Mouse (Mus musculus) layer of hippocampus, postnatal 25 days (tissue): Measurements from ENCODE around the gene Prrc2c. TPM values are rescaled to one million over a fixed set of nuclear protein-coding genes. Genes with fewer than 3 reads are reported as not detected.
"Not testable (repeated sequence)": the region's sequence is repeated elsewhere in the genome, so short reads cannot be mapped to it uniquely, and the experiment has no call there.

Source experiments
- DNase-seq, 2 experiments: peaks; one replicate each; pipeline ENCODE4 v3.0.0; 2022; ENCODE audit warnings: mixed read lengths in 2 of 2, low spot score in 1 of 2; ENCODE audit errors: extremely low spot score in 1 of 2
- total RNA-seq, 2 experiments: library from RNA; stranded (reverse); gene quantifications; 2 replicates each; pipeline ENCODE4 v1.2.3; 2021

Prrc2c gene
- 100 to 1,000 TPM; 159 to 199 TPM for total RNA-seq

- peak; percentile 99 for DNase-seq
These were observed at the start of gene Prrc2c for GRCm38 (mm10) chr1:162740401-162740835. Prrc2c (minus strand) TSS chr1:162740556.

- no peak for DNase-seq
These were observed 44.9 kb upstream of the Prrc2c start for GRCm38 (mm10) chr1:162785222-162785621.

- DNase-seq: no peak
These were observed 43.4 kb upstream of the Prrc2c start for GRCm38 (mm10) chr1:162783669-162784248.

- not testable (repeated sequence) for DNase-seq
These were observed 40.7 kb upstream of the Prrc2c start for GRCm38 (mm10) chr1:162781035-162781434.

- no peak for DNase-seq
These were observed 37.7 kb upstream of the Prrc2c start for GRCm38 (mm10) chr1:162777943-162778538.

DNA sequence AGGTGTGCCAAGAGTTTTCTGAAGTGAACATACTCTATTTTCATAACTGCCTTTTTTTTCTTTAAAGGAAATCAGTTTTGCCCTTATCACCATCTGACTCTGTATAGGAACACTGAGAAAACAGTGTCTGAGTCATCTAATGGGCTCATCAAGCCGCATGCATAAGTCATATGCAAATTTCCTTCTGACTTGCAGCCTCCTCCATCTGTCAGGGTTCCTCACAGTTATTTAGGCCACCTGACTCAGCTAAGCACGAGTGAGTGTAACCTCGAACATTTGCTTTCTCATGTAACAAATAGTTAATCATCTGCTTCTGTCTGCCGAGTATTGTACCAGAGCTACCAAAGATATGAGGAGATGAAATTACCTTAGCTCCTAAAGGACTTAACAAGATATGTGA, 33.3 kb upstream of the Prrc2c start:
- no peak for DNase-seq

DNA sequence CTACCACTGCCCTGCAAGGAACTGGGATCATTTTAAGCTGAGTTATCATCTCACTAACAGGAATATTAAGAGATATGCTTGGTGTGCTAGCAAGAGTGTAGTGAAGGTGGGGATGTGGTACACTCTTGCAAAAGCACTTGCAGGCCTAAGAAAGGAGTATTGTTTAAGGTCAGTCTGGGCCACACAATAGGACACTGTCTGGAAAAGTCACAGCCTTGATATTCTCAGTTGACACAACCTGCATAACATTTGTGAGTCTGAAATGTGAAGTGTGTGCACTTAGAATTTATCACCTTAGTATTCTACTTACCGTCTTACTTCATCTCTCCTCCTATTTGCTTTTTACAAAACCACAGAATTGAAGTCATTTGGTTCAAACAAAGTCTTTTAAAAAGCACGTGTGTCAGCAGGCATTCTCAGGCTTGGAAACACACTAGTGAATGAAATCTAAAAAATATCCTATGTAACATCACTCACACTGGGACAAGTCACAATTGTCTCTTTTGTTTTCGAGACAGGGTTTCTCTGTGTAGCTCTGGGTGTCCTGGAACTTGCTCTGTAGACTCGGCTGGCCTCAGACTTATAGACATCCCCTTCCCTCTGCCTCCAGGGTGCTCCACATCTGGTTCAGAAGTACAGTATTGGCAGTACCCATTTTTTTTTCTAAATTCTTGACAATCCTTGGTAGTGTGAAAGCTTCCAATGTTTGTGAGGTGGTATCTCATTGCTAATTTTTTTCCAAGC, 31.4 kb upstream of the Prrc2c start:
- no peak for DNase-seq

DNA sequence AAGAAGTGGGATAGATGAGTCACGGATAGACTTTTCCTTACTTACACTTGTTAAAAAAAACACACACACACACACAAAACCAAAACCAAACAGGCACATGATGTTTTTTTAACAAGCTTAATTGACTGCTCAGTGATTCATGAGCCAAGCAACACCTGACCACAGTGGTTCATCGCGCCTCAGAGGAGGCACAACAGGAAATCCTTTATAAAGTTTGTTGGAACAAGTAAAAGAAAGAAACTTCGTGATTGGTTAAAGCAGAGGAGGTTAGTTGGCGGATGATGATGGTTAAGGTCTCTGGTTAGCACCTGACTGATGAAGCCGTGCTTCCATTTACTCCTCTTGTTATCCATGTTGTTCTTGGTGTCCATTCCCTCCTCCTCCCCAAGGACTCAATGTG, 11.7 kb upstream of the Prrc2c start:
- DNase-seq: no peak

- no peak for DNase-seq
These were observed 9.3 kb upstream of the Prrc2c start for GRCm38 (mm10) chr1:162749607-162750006.

- DNase-seq: no peak
These were observed 8.4 kb upstream of the Prrc2c start for GRCm38 (mm10) chr1:162748761-162749160.

DNA sequence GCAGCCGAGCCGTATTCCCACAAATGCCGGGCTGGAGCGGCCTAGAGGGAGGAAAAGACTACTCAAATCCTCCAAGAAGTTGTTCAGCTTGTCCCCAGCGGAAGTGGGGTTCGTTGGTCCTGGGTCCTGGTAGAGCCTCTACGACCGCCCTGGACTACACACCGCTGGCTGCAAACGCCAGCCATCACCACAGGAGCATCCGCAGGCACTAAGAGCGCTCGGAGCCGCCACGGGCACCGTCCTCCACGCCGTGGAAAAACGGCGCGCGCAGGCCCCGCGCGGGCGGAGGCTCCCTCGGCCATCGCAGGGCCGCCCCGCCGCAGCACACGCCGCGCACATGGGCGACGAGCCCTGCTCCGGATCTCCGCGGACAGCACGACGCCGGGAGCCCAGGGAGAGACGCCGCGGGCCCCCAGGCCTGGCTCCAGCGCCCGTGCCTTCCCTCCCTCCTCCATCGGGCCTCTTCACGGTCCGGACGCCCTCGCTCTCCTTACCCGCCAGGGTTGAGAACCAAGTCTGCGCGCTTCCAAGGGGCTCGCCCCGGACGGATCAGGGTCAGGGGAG, 443 bp downstream of the Prrc2c start:
- DNase-seq: no peak

GRCm38 (mm10) chr1:162739406-162739805, 950 bp downstream of the Prrc2c start:
- DNase-seq: peak in 1 of 2 experiments; percentile 11

GRCm38 (mm10) chr1:162738472-162738871, 1.9 kb downstream of the Prrc2c start:
- no peak for DNase-seq

DNA sequence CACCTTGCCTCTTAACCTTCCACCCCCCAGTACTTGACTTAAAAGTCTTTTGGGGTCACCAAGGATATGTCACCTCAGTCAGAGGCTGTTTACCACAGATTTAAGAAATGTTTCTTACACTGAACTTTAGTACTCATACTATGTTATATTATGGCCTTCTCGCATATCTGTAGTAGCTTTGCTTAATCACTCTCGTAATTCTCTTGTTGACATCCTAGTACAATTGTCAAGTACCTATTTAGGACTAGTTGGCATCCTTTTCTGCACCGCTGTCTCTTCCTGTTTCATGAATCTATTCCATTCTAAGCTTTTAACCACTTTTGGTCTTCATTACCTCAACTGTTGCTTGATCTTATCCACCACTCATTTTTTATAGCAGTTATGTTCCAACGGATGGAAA, 5.3 kb downstream of the Prrc2c start:
- no peak for DNase-seq

DNA sequence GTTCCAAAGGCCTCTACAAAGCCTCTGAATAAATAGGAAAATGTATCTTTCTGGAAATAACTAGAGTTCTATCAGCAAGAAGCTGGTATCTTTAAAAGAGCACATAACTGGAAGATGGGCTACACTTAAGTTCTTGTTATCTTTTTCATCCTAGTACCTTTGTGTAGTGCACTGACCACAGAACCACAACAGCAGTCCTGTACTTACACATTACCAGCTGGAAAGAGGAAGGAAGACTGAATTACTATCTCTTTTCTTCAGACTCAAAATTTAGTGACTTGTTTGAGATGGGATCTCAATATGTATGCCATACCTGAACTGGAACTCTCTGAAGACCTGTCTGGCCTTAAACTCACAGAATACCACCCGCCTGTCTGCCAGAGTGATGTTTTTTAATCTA, 6.1 kb downstream of the Prrc2c start:
- no peak for DNase-seq

- DNase-seq: no peak
These were observed 8.3 kb downstream of the Prrc2c start for GRCm38 (mm10) chr1:162732041-162732440.

- no peak for DNase-seq
These were observed 10.9 kb downstream of the Prrc2c start for GRCm38 (mm10) chr1:162729436-162729835.

- no peak for DNase-seq
These were observed 12.4 kb downstream of the Prrc2c start for GRCm38 (mm10) chr1:162727981-162728380.

GRCm38 (mm10) chr1:162723610-162724009, 16.7 kb downstream of the Prrc2c start:
- no peak for DNase-seq

GRCm38 (mm10) chr1:162720645-162721044, 19.7 kb downstream of the Prrc2c start:
- DNase-seq: no peak

DNA sequence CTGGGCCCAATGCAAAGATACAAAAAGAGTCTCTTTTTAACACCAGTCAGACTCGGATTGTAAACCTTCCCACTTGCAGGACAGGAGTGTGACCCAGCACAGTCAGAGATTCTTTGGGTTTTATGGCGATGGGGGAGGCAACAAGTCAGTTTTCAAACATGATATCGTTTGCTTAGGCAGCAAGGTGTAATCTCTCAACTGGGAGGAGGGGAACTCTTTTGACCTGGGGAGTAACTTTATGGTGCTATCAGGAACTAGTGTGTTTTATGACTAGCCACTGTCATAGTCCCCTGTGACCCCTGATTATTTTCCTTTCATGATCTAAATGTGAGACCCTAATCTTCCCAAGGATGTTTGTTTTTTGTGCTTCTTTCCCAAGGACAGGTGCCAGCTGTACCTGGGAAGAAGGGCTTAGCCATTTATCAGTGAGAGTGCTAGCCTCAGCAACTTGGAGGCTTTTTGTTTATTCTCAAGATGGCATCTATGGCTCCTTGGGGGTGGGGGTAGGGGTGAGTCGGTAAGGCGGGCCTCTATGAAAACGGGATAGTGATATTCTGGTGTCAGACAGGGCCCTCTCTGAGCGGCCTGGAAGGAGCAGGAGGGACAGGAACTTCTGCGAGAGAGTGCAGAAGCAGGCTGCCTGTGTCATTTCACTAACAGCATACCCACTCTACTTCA, 39.8 kb downstream of the Prrc2c start:
- DNase-seq: no peak
